Mouse (Mus musculus): ENCODE results near the gene Ube4a. TPM values are rescaled to one million over a fixed set of nuclear protein-coding genes. Genes with fewer than 3 reads are reported as not detected.

Ube4a gene
- total and polyA plus RNA-seq, 2 experiments from 2014 or later: 28.9 to 51.5 TPM

- Histone ChIP-seq H3K9ac (no peak overlapping the region), H3K9me3 (ENCODE audit: low read length) (no peaks in the 10 kb centered on the region), H3K27me3 (ENCODE audit: insufficient read depth, low read length) (no peaks in the 10 kb centered on the region), H3K4me2 (ENCODE audit: low read depth) (no peak overlapping the region), H3K36me3 (ENCODE audit: insufficient read depth) (no peaks in the 10 kb centered on the region; the same call in 1 of the 2 replicates), H3K27ac (ENCODE audit: low read depth, low read length) (no peak overlapping the region), H3K4me3 (ENCODE audit: low read depth, low read length) (no peak overlapping the region), H3K4me1 (ENCODE audit: insufficient read depth) (peaks cover 16% of the 10 kb centered on the region)
- DNase-seq (no peak), ATAC-seq (no peak)
- no peak for TF ChIP-seq CTCF (IDR thresholded peaks at IDR 0.05; ENCODE audit: low read depth)
Measured at GRCm38 (mm10) chr9:44874198-44874597, 91.2 kb downstream of the Ube4a start.

- Histone ChIP-seq H3K36me3 (ENCODE audit: insufficient read depth) (no peaks in the 10 kb centered on the region; the same call in 1 of the 2 replicates), H3K4me2 (ENCODE audit: low read depth) (no peak overlapping the region), H3K4me3 (ENCODE audit: low read depth, low read length) (no peak overlapping the region), H3K27ac (ENCODE audit: low read depth, low read length) (no peak overlapping the region), H3K4me1 (ENCODE audit: insufficient read depth) (peaks cover 16% of the 10 kb centered on the region), H3K9ac (no peak overlapping the region), H3K9me3 (ENCODE audit: low read length) (no peaks in the 10 kb centered on the region), H3K27me3 (ENCODE audit: insufficient read depth, low read length) (no peaks in the 10 kb centered on the region)
- DNase-seq: no peak
- no peak for ATAC-seq
- WGBS: 59% methylated on average over 5 of the region's 5 CpGs
- no peak for TF ChIP-seq CTCF (IDR thresholded peaks at IDR 0.05; ENCODE audit: low read depth)
Measured at GRCm38 (mm10) chr9:44873665-44874064, 91.7 kb downstream of the Ube4a start.

Other genes with a start within 250 kb of the Ube4a start
- 106 and 129 TPM in 2 replicates for gene Phldb1, start 230.4 kb downstream of the Ube4a start, total RNA-seq (2014; rRNA removed)
- 28.2 and 34.3 TPM in 2 replicates for gene Phldb1, start 230.4 kb downstream of the Ube4a start, polyA plus RNA-seq (2015; fragmentation: Nextera tagmentation; extraction: Ambion mirVana)
- gene Arcn1, start 197.8 kb downstream of the Ube4a start, total RNA-seq (2014; rRNA removed): 107 and 113 TPM in 2 replicates
- gene Arcn1, start 197.8 kb downstream of the Ube4a start, polyA plus RNA-seq (2015; fragmentation: Nextera tagmentation; extraction: Ambion mirVana): 86.0 and 105 TPM in 2 replicates
- 67.0 and 72.4 TPM in 2 replicates for gene Ift46, start 197.7 kb downstream of the Ube4a start, total RNA-seq (2014; rRNA removed)
- gene Ift46, start 197.7 kb downstream of the Ube4a start, polyA plus RNA-seq (2015; fragmentation: Nextera tagmentation; extraction: Ambion mirVana): 158 and 166 TPM in 2 replicates
- 11.8 and 12.8 TPM in 2 replicates for gene Tmem25, start 166.3 kb downstream of the Ube4a start, total RNA-seq (2014; rRNA removed)
- 11.6 and 14.9 TPM in 2 replicates for gene Tmem25, start 166.3 kb downstream of the Ube4a start, polyA plus RNA-seq (2015; fragmentation: Nextera tagmentation; extraction: Ambion mirVana)
- 0.69 and 2.6 TPM in 2 replicates for gene Ttc36, start 162.5 kb downstream of the Ube4a start, total RNA-seq (2014; rRNA removed)
- 0.68 and 0.71 TPM in 2 replicates for gene Ttc36, start 162.5 kb downstream of the Ube4a start, polyA plus RNA-seq (2015; fragmentation: Nextera tagmentation; extraction: Ambion mirVana)
- 14.5 and 18.5 TPM in 2 replicates for gene Kmt2a, start 84.3 kb downstream of the Ube4a start, total RNA-seq (2014; rRNA removed)
- gene Kmt2a, start 84.3 kb downstream of the Ube4a start, polyA plus RNA-seq (2015; fragmentation: Nextera tagmentation; extraction: Ambion mirVana): 6.7 and 13.7 TPM in 2 replicates
- gene Atp5l, start 44.9 kb downstream of the Ube4a start, total RNA-seq (2014; rRNA removed): 216 and 362 TPM in 2 replicates
- 859 and 1,152 TPM in 2 replicates for gene Atp5l, start 44.9 kb downstream of the Ube4a start, polyA plus RNA-seq (2015; fragmentation: Nextera tagmentation; extraction: Ambion mirVana)
- gene Cd3g, start 14.8 kb upstream of the Ube4a start, total RNA-seq (2014; rRNA removed): not detected in 2 replicates
- not detected in 2 replicates for gene Cd3g, start 14.8 kb upstream of the Ube4a start, polyA plus RNA-seq (2015; fragmentation: Nextera tagmentation; extraction: Ambion mirVana)
- not detected in 2 replicates for gene Cd3d, start 16.2 kb upstream of the Ube4a start, total RNA-seq (2014; rRNA removed)
- not detected in 2 replicates for gene Cd3d, start 16.2 kb upstream of the Ube4a start, polyA plus RNA-seq (2015; fragmentation: Nextera tagmentation; extraction: Ambion mirVana)
- gene Cd3e, start 44.0 kb upstream of the Ube4a start, total RNA-seq (2014; rRNA removed): not detected in 2 replicates
- 0.19 TPM in 1 of 2 replicates, not detected in the other for gene Cd3e, start 44.0 kb upstream of the Ube4a start, polyA plus RNA-seq (2015; fragmentation: Nextera tagmentation; extraction: Ambion mirVana)
- 2.2 and 4.6 TPM in 2 replicates for gene Mpzl2, start 74.2 kb upstream of the Ube4a start, total RNA-seq (2014; rRNA removed)
- gene Mpzl2, start 74.2 kb upstream of the Ube4a start, polyA plus RNA-seq (2015; fragmentation: Nextera tagmentation; extraction: Ambion mirVana): 2.0 and 2.3 TPM in 2 replicates
- 1.8 and 3.7 TPM in 2 replicates for gene Mpzl3, start 89.6 kb upstream of the Ube4a start, total RNA-seq (2014; rRNA removed)
- 0.62 and 1.1 TPM in 2 replicates for gene Mpzl3, start 89.6 kb upstream of the Ube4a start, polyA plus RNA-seq (2015; fragmentation: Nextera tagmentation; extraction: Ambion mirVana)
- 0.23 TPM in 1 of 2 replicates, not detected in the other for gene Jaml, start 113.6 kb upstream of the Ube4a start, total RNA-seq (2014; rRNA removed)
- 0.16 and 0.19 TPM in 2 replicates for gene Jaml, start 113.6 kb upstream of the Ube4a start, polyA plus RNA-seq (2015; fragmentation: Nextera tagmentation; extraction: Ambion mirVana)
- 8.6 and 11.5 TPM in 2 replicates for gene Scn2b, start 152.2 kb upstream of the Ube4a start, total RNA-seq (2014; rRNA removed)
- gene Scn2b, start 152.2 kb upstream of the Ube4a start, polyA plus RNA-seq (2015; fragmentation: Nextera tagmentation; extraction: Ambion mirVana): 3.6 and 5.4 TPM in 2 replicates
- 0.43 and 0.69 TPM in 2 replicates for gene Scn4b, start 172.8 kb upstream of the Ube4a start, total RNA-seq (2014; rRNA removed)
- gene Scn4b, start 172.8 kb upstream of the Ube4a start, polyA plus RNA-seq (2015; fragmentation: Nextera tagmentation; extraction: Ambion mirVana): 0.36 and 0.59 TPM in 2 replicates
- 0.38 TPM in 1 of 2 replicates, not detected in the other for gene BC049352, start 216.4 kb upstream of the Ube4a start, total RNA-seq (2014; rRNA removed)
- 0.28 and 0.47 TPM in 2 replicates for gene BC049352, start 216.4 kb upstream of the Ube4a start, polyA plus RNA-seq (2015; fragmentation: Nextera tagmentation; extraction: Ambion mirVana)
- not detected in 2 replicates for gene Tmprss4, start 238.5 kb upstream of the Ube4a start, total RNA-seq (2014; rRNA removed)
- gene Tmprss4, start 238.5 kb upstream of the Ube4a start, polyA plus RNA-seq (2015; fragmentation: Nextera tagmentation; extraction: Ambion mirVana): not detected in 2 replicates